Mouse (Mus musculus) layer of hippocampus, adult 11-12 months (tissue): ENCODE measurements at regions not wholly inside any gene's neighbourhood (a gene's known extent, or its start where the extent isn't known, plus 50 kb on each side); places are given as distances from the start of the nearest gene placed in this dataset.

ENCODE experiments used
- DNase-seq: peaks from one replicate; pipeline ENCODE4 v3.0.0; 2022; ENCODE audit warnings: low spot score

GRCm38 (mm10) chr12:109272101-109272500 is 180.5 kb upstream of the Dlk1 start:
- no peak for DNase-seq

- DNase-seq, result no peak
Measured at GRCm38 (mm10) chr12:109314850-109315249, 137.8 kb upstream of the Dlk1 start.

GRCm38 (mm10) chr12:109325986-109326385 is 126.6 kb upstream of the Dlk1 start:
- no peak for DNase-seq

GRCm38 (mm10) chr12:109371327-109371726 is 81.3 kb upstream of the Dlk1 start:
- no peak for DNase-seq

- DNase-seq, result no peak
Measured at GRCm38 (mm10) chr12:109385794-109386193, 66.8 kb upstream of the Dlk1 start.

- no peak for DNase-seq
Measured at GRCm38 (mm10) chr12:109388791-109389190, 63.8 kb upstream of the Dlk1 start.

- DNase-seq, result no peak
Measured at GRCm38 (mm10) chr12:109390388-109390920, 62.2 kb upstream of the Dlk1 start.

GRCm38 (mm10) chr12:109390978-109391377 is 61.6 kb upstream of the Dlk1 start:
- no peak for DNase-seq

- no peak for DNase-seq
Measured at GRCm38 (mm10) chr12:109393326-109393725, 59.3 kb upstream of the Dlk1 start.

- peak; percentile 55 for DNase-seq
Measured at GRCm38 (mm10) chr12:109393795-109394194, 58.8 kb upstream of the Dlk1 start.

GRCm38 (mm10) chr12:109394396-109394795 is 58.2 kb upstream of the Dlk1 start:
- DNase-seq, result no peak

GRCm38 (mm10) chr12:109396614-109397013 is 56.0 kb upstream of the Dlk1 start:
- DNase-seq, result no peak

- no peak for DNase-seq
Measured at GRCm38 (mm10) chr12:109397175-109398058, 55.2 kb upstream of the Dlk1 start.

- DNase-seq, result no peak
Measured at GRCm38 (mm10) chr12:109398473-109398872, 54.1 kb upstream of the Dlk1 start.

- no peak for DNase-seq
Measured at GRCm38 (mm10) chr12:109398951-109399350, 53.7 kb upstream of the Dlk1 start.

- peak; percentile 63 for DNase-seq
Measured at GRCm38 (mm10) chr12:109399591-109399990, 53.0 kb upstream of the Dlk1 start.

GRCm38 (mm10) chr12:109400041-109400440 is 52.6 kb upstream of the Dlk1 start:
- DNase-seq, result no peak

GRCm38 (mm10) chr12:109400936-109401586 is 51.6 kb upstream of the Dlk1 start:
- no peak for DNase-seq

GRCm38 (mm10) chr12:109401696-109402095 is 50.9 kb upstream of the Dlk1 start:
- DNase-seq, result no peak

- no peak for DNase-seq
Measured at GRCm38 (mm10) chr12:109402226-109402625, 50.4 kb upstream of the Dlk1 start.
